Mouse (Mus musculus): ENCODE measurements around the gene Faim. TPM values are rescaled to one million over a fixed set of nuclear protein-coding genes. Genes with fewer than 3 reads are reported as not detected.

Faim gene
- total and polyA plus RNA-seq, 3 experiments = 35.7 to 83.5 (median 52.4) TPM

DNA sequence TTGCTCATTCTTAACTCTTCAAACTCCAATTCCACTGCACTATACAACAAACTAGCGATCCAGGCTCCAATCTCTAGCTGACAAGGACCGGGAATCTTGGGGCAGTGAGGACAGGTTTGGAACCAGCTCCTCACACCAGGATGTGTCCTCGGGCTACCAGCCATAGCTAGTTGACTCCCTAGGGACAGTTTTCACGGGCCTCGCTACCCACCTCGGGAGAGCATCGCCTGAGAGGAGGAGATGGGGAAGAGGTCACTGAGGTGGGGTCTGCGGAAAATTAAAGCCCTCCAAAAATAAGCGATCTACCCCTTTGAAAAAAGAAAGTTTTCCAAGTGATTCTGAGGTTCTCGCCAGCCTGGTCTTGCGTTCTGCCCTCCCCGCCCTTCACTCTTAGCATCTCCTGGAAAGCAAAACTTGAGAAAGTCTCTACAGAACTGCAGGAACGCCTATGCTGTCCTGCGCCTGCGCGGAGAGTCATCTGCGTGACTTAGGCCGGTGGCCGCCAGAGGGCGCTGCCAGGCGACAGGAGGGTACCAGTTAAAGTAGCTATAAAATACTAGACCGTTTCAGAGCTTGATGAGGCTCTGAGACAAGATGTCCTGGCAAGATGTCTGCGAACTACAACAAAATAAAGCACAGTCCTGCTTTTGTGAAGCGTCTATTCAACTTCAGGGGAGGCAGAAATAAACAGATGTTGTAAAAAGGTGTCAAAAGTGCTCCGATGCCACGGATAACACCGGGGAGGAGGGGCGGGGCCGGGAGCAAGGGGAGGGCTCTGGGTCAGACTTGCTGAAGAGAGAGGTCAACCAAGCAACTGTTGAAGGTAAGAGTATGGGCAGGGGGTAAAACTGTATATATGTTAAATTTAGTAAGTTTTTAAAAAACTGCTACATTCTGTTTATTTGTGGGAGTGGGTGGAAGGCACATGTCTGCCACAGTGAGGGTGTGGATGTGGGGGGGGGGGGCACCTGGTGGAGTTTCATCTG lies 6.4 kb upstream of the Faim start (continued):
- TF ChIP-seq ELF1 (IDR thresholded peaks at IDR 0.05; ENCODE audit: low read depth, low read length) = peak; percentile 43; the same call in 1 of the 2 replicates

- H3K4me1 ChIP-seq (ENCODE audit: control insufficient read depth in 1 of 2, insufficient read depth in 2 of 2) = peaks cover 4 to 41% of the 10 kb centered on the region in 2 experiments; a peak in 3 of 4 replicates
- in situ Hi-C loops (cut with MboI; ENCODE audit: low pct_ligation_motif_present, low pct_unique_long_range_greater_than_20kb, low sequenced_read_pairs) = no loop called here
- peak overlapping the region; percentile 82 to 97 (median 86) for H3K4me3 ChIP-seq (replicated peaks in 1 of 3; ENCODE audit: low read depth in 2 of 3, low read length in 2 of 3, poor library complexity in 1 of 3)
- H3K36me3 ChIP-seq (replicated peaks in 1 of 2; ENCODE audit: control insufficient read depth in 1 of 2, insufficient read depth in 1 of 2, low read length in 1 of 2) = peaks cover 0 to 2% of the 10 kb centered on the region in 2 experiments
- DNase-seq (ENCODE audit: extremely low read depth) = peak; percentile 24
- H3K79me2 ChIP-seq (replicated peaks; ENCODE audit: control insufficient read depth, extremely low read depth, insufficient read depth, poor library complexity, severe bottlenecking) = peaks cover 18% of the 10 kb centered on the region
- peaks cover 5% of the 10 kb centered on the region for H3K27me3 ChIP-seq (replicated peaks)
- no peak for TF ChIP-seq MYC (IDR thresholded peaks at IDR 0.05; ENCODE audit: low read depth, low read length)
- TF ChIP-seq MXI1 (IDR thresholded peaks at IDR 0.05; ENCODE audit: low read depth, low read length) = no peak
- no peak for TF ChIP-seq GABPA (IDR thresholded peaks at IDR 0.05; ENCODE audit: insufficient replicate concordance, low read depth, low read length)
- no peak for TF ChIP-seq JUN (IDR thresholded peaks at IDR 0.05; ENCODE audit: insufficient read depth, low read depth, low read length)
- TF ChIP-seq TCF12 (IDR thresholded peaks at IDR 0.05; ENCODE audit: low read depth, low read length) = no peak
- no peak for TF ChIP-seq RCOR1 (conservative IDR thresholded peaks at IDR 0.05; ENCODE audit: low read depth, low read length)
- TF ChIP-seq KAT2A (IDR thresholded peaks at IDR 0.05; ENCODE audit: insufficient replicate concordance, low read length) = no peak
- no peak for TF ChIP-seq ELF1 (IDR thresholded peaks at IDR 0.05; ENCODE audit: low read depth, low read length)
- no peak for TF ChIP-seq SMC3 (IDR thresholded peaks at IDR 0.05; ENCODE audit: low read depth, low read length)
- TF ChIP-seq SIN3A (IDR thresholded peaks at IDR 0.05; ENCODE audit: low read length) = no peak; the same call in 1 of the 2 replicates
- no peak for TF ChIP-seq IRF4 (IDR thresholded peaks at IDR 0.05; ENCODE audit: low read depth, low read length)
- no peak for TF ChIP-seq MAX (IDR thresholded peaks at IDR 0.05; ENCODE audit: low read length)
- no peak for TF ChIP-seq NRF1 (IDR thresholded peaks at IDR 0.05; ENCODE audit: low read depth, low read length)
- no peak for TF ChIP-seq ZMIZ1 (IDR thresholded peaks at IDR 0.05; ENCODE audit: low read depth, low read length)
- no peak for TF ChIP-seq BHLHE40 (IDR thresholded peaks at IDR 0.05; ENCODE audit: low read depth, low read length)
- no peak for TF ChIP-seq MAFK (IDR thresholded peaks at IDR 0.05; ENCODE audit: insufficient replicate concordance, low read length)
- TF ChIP-seq ETS1 (conservative IDR thresholded peaks at IDR 0.05; ENCODE audit: low read depth, low read length) = no peak
- H3K9me3 ChIP-seq (replicated peaks; ENCODE audit: low read length) = no peaks in the 10 kb centered on the region
- dilution Hi-C loops (cut with MboI; ENCODE audit: extremely low pct_ligation_motif_present, extremely low pct_unique_long_range_greater_than_20kb, low sequenced_read_pairs) = no loop called here
- peak overlapping the region; percentile 64 for H3K9ac ChIP-seq (ENCODE audit: insufficient read depth, low read depth)
- H3K4me2 ChIP-seq (ENCODE audit: insufficient read depth, low read depth, poor library complexity, severe bottlenecking) = peak overlapping the region; percentile 92
- H3K27ac ChIP-seq (ENCODE audit: insufficient read depth, low read depth) = no peak overlapping the region
Measured at GRCm38 (mm10) chr9:98986476-98987096, 413 bp downstream of the Faim start.
